Mouse (Mus musculus) forebrain, embryonic 16.5 days (tissue): Measurements from ENCODE around the gene Jag1. TPM values are rescaled to one million over a fixed set of nuclear protein-coding genes. Genes with fewer than 3 reads are reported as not detected.

Experiments used
- ATAC-seq: fragments of 200-750 bp; cut with Nextera tagmentation; 2 replicates; pipeline ENCODE4 v1.8.0; 2017; ENCODE audit warnings: mild to moderate bottlenecking, moderate library complexity
- H3K27ac ChIP-seq: fragments of 300-500 bp; sonication (generic); 2 replicates; pipeline ENCODE4 v1.5.1; 2014; ENCODE audit warnings: low read length, control low read depth
- H3K27me3 ChIP-seq: fragments of 300-500 bp; sonication (generic); replicated peaks from 2 replicates; pipeline ENCODE4 v1.6.1; 2014; ENCODE audit warnings: low read length; ENCODE audit not compliant: control insufficient read depth, insufficient read depth
- H3K36me3 ChIP-seq: fragments of 300-500 bp; sonication (generic); 2 replicates; pipeline ENCODE4 v1.6.1; 2014; ENCODE audit not compliant: control insufficient read depth, insufficient read depth
- H3K4me1 ChIP-seq: fragments of 300-500 bp; sonication (generic); replicated peaks from 2 replicates; pipeline ENCODE4 v1.6.1; 2014; ENCODE audit warnings: low read length; ENCODE audit not compliant: control insufficient read depth, insufficient read depth
- H3K4me2 ChIP-seq: fragments of 300-500 bp; sonication (generic); 2 replicates; pipeline ENCODE4 v1.6.1; 2014; ENCODE audit warnings: mild to moderate bottlenecking, low read length, control low read depth
- H3K4me3 ChIP-seq: fragments of 300-500 bp; sonication (generic); replicated peaks from 2 replicates; pipeline ENCODE4 v1.5.1; 2014; ENCODE audit warnings: mild to moderate bottlenecking, low read length, control low read depth
- H3K9ac ChIP-seq: fragments of 300-500 bp; sonication (generic); replicated peaks from 2 replicates; pipeline ENCODE4 v1.6.1; 2014; ENCODE audit warnings: low read depth, low read length, control low read depth
- H3K9me3 ChIP-seq: fragments of 300-500 bp; sonication (generic); 2 replicates; pipeline ENCODE4 v1.6.1; 2016; ENCODE audit warnings: low read length; ENCODE audit not compliant: control insufficient read depth
- WGBS: fragments of 180-500 bp; shearing (Covaris S2); extraction: QIAGEN DNeasy Blood & Tissue Kit; methylation state at CpG from one replicate; pipeline ENCODE4 v1.1.7; 2014; 5-methylcytosine and 5-hydroxymethylcytosine counted together
- polyA plus RNA-seq: library from polyadenylated mRNA; unstranded; fragments of >200 nt; fragmentation: Nextera tagmentation; extraction: Ambion mirVana; gene quantifications from 2 replicates; pipeline ENCODE4 v1.2.1, GENCODE M21; 2015

Gene Jag1
- 8.9 and 12.4 TPM in 2 replicates for polyA plus RNA-seq

DNA sequence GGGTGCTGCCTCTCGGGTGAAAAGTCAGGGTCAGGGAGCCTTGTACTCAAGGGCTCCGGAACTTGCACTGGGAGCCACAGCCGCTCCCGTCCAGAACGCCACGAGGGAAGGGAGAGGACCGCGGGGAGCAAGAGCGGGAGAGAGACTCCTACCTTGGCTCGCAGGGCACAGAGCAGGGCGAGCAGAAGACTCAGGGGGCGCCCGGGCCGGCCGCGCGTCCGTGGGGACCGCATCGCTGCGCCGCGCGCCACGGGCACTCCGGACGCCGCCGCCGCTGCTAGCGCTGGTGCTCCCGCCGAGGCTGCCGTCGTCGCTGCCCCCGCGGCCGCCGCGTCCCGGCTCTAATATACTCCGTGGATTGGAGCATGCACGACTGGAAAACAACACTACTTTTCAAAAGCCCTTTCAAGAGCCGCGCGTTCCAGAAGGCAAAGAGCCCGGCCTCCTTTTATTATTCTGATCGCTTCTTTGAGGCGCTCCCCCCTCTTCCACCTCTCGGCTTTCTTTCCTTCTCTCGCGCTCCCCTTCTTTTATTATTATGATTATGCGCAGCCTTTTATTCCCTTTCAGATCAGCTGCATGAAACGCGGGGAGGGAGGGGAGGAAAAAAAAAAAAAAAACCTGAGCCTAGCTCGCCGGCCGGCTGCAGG is at the start of gene Jag1:
Gene Jag1, minus strand, starts transcription at position 620 of the 650 bp plus-strand sequence.
- Histone ChIP-seq H3K4me2 (peak within 1 kb of the TSS; percentile 89), H3K36me3 (no peaks in the 10 kb centered on the region), H3K27me3 (peaks cover 10% of the 10 kb centered on the region), H3K4me3 (peak within 1 kb of the TSS; percentile 68), H3K9ac (peak within 1 kb of the TSS; percentile 59), H3K27ac (peak within 1 kb of the TSS; percentile 79), H3K9me3 (no peaks in the 10 kb centered on the region), H3K4me1 (peaks cover 29% of the 10 kb centered on the region)
- WGBS = under 1% methylated on average over 56 of the region's 59 CpGs
- ATAC-seq = peak; percentile 26

GRCm38 (mm10) chr2:137156018-137156417 is 39.6 kb upstream of the Jag1 start:
- Histone ChIP-seq H3K36me3 (no peaks in the 10 kb centered on the region), H3K4me2 (no peak overlapping the region), H3K4me3 (no peak overlapping the region), H3K9me3 (no peaks in the 10 kb centered on the region), H3K27ac (no peak overlapping the region), H3K27me3 (no peaks in the 10 kb centered on the region), H3K9ac (no peak overlapping the region), H3K4me1 (peaks cover 6% of the 10 kb centered on the region)
- no peak for ATAC-seq
- 91% methylated on average over 1 of the region's 1 CpGs for WGBS

DNA sequence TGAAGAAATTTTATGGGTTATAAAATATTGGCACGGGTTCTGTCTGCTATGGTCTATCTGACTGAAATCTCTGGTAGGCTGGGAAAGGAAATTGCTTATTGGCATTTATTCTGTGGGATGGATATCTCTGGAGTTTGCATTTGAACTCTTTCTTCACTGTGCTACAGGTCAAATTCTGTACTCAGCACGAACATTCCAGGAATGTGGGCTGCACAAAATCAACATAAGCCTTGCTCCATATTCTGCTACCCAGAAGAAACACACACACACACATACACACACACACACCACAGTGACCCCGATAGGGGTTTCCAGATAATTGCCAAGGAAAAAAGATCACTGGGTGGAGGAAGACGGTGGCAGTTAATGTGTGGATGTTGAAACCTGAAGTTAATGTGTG is 37.4 kb upstream of the Jag1 start:
- no peaks in the 10 kb centered on the region for H3K36me3 ChIP-seq
- no peak overlapping the region for H3K9ac ChIP-seq
- no peak overlapping the region for H3K4me3 ChIP-seq
- ATAC-seq = no peak
- peaks cover 6% of the 10 kb centered on the region for H3K4me1 ChIP-seq
- H3K27ac ChIP-seq = no peak overlapping the region
- no peaks in the 10 kb centered on the region for H3K27me3 ChIP-seq
- H3K4me2 ChIP-seq = no peak overlapping the region
- WGBS = 45% methylated on average over 4 of the region's 4 CpGs
- H3K9me3 ChIP-seq = no peaks in the 10 kb centered on the region

- no peak overlapping the region for H3K9ac ChIP-seq
- H3K36me3 ChIP-seq = no peaks in the 10 kb centered on the region
- WGBS = 10% methylated on average over 10 of the region's 10 CpGs
- no peak overlapping the region for H3K4me2 ChIP-seq
- H3K9me3 ChIP-seq = no peaks in the 10 kb centered on the region
- peaks cover 6% of the 10 kb centered on the region for H3K4me1 ChIP-seq
- ATAC-seq = peak; percentile 92
- H3K4me3 ChIP-seq = no peak overlapping the region
- no peak overlapping the region for H3K27ac ChIP-seq
- no peaks in the 10 kb centered on the region for H3K27me3 ChIP-seq
These were observed 36.8 kb upstream of the Jag1 start for GRCm38 (mm10) chr2:137153172-137153667.

GRCm38 (mm10) chr2:137150953-137151352 is 34.5 kb upstream of the Jag1 start:
- 95% methylated on average over 3 of the region's 3 CpGs for WGBS
- peaks cover 6% of the 10 kb centered on the region for H3K4me1 ChIP-seq
- no peaks in the 10 kb centered on the region for H3K36me3 ChIP-seq
- no peak overlapping the region for H3K9ac ChIP-seq
- H3K4me3 ChIP-seq = no peak overlapping the region
- no peaks in the 10 kb centered on the region for H3K9me3 ChIP-seq
- H3K4me2 ChIP-seq = no peak overlapping the region
- H3K27ac ChIP-seq = no peak overlapping the region
- no peak for ATAC-seq
- no peaks in the 10 kb centered on the region for H3K27me3 ChIP-seq

- H3K4me1 ChIP-seq = no peaks in the 10 kb centered on the region
- no peak overlapping the region for H3K9ac ChIP-seq
- H3K9me3 ChIP-seq = no peaks in the 10 kb centered on the region
- no peak overlapping the region for H3K27ac ChIP-seq
- WGBS = 95% methylated on average over 2 of the region's 2 CpGs
- no peak overlapping the region for H3K4me3 ChIP-seq
- H3K36me3 ChIP-seq = no peaks in the 10 kb centered on the region
- ATAC-seq = no peak
- H3K4me2 ChIP-seq = no peak overlapping the region
- H3K27me3 ChIP-seq = no peaks in the 10 kb centered on the region
These were observed 30.7 kb upstream of the Jag1 start for GRCm38 (mm10) chr2:137146938-137147666.

- no peak overlapping the region for H3K27ac ChIP-seq
- H3K27me3 ChIP-seq = no peaks in the 10 kb centered on the region
- WGBS = 88% methylated on average over 1 of the region's 1 CpGs
- no peak overlapping the region for H3K4me3 ChIP-seq
- H3K9me3 ChIP-seq = no peaks in the 10 kb centered on the region
- no peak overlapping the region for H3K4me2 ChIP-seq
- H3K36me3 ChIP-seq = no peaks in the 10 kb centered on the region
- no peaks in the 10 kb centered on the region for H3K4me1 ChIP-seq
- no peak for ATAC-seq
- H3K9ac ChIP-seq = no peak overlapping the region
These were observed 21.6 kb upstream of the Jag1 start for GRCm38 (mm10) chr2:137138063-137138462.

- H3K4me3 ChIP-seq = no peak overlapping the region
- no peak overlapping the region for H3K4me2 ChIP-seq
- no peak for ATAC-seq
- H3K4me1 ChIP-seq = no peaks in the 10 kb centered on the region
- no peaks in the 10 kb centered on the region for H3K27me3 ChIP-seq
- no peaks in the 10 kb centered on the region for H3K36me3 ChIP-seq
- H3K9ac ChIP-seq = no peak overlapping the region
- no peaks in the 10 kb centered on the region for H3K9me3 ChIP-seq
- no peak overlapping the region for H3K27ac ChIP-seq
- 78% methylated on average over 5 of the region's 5 CpGs for WGBS
These were observed 17.6 kb upstream of the Jag1 start for GRCm38 (mm10) chr2:137134035-137134434.

GRCm38 (mm10) chr2:137124861-137125260 is 8.4 kb upstream of the Jag1 start:
- Histone ChIP-seq H3K9me3 (peaks cover 2% of the 10 kb centered on the region; the same call in 1 of the 2 replicates), H3K4me1 (no peaks in the 10 kb centered on the region), H3K4me3 (no peak overlapping the region), H3K9ac (no peak overlapping the region), H3K27ac (no peak overlapping the region), H3K4me2 (no peak overlapping the region), H3K27me3 (0 out of 2 replicates have a peak, but pooled peaks cover 2% of the 10 kb centered on the region), H3K36me3 (no peaks in the 10 kb centered on the region)
- ATAC-seq = no peak
- 70% methylated on average over 1 of the region's 1 CpGs for WGBS
